Mouse (Mus musculus): ENCODE results near the gene Tnxb.

- TF ChIP-seq CTCF (IDR thresholded peaks at IDR 0.05; ENCODE audit: control insufficient read depth, insufficient read depth, insufficient replicate concordance, low read depth, low read length) (no peak), POLR2A (IDR thresholded peaks at IDR 0.05; ENCODE audit: control insufficient read depth, low read depth, low read length) (no peak)
Observed at GRCm38 (mm10) chr17:34631647-34632046, 38.7 kb upstream of the Tnxb start.

Measured in testis, adult 2 months (tissue).